Mouse (Mus musculus) testis, postnatal 10 days (tissue): ENCODE data around the gene Arrdc2.

Source experiments
- DNase-seq: peaks from one replicate; pipeline ENCODE4 v3.0.0; 2021; ENCODE audit warnings: low spot score

Arrdc2 gene

GRCm38 (mm10) chr8:70787051-70787445, 52.5 kb downstream of the Arrdc2 start:
- DNase-seq, result no peak

GRCm38 (mm10) chr8:70786291-70787050, 53.0 kb downstream of the Arrdc2 start:
- no peak for DNase-seq
